Comparison of ENCODE assay signal across 8 mouse cellular contexts in genomic region chr4:107422176-107422575, GRCm38 (mm10). TPM values are rescaled to one million over a fixed set of nuclear protein-coding genes. Genes with fewer than 3 reads are reported as not detected.
A peak's percentile ranks its signal among the peaks of the same experiment; 100 is the strongest.
DNase-seq lines count a peak whose midpoint lies in the region; ATAC-seq and TF ChIP-seq lines count a peak whose summit lies in the region.

No protein-coding gene starts in this region.

- TF ChIP-seq CTCF in intestine, postnatal 0 days (IDR thresholded peaks at IDR 0.05; ENCODE audit: low read depth), result peak; percentile 80

- peak; percentile 42 for DNase-seq in Muller cell, postnatal 12 days (ENCODE audit: inconsistent ontology term)
- peak; percentile 82 for DNase-seq in embryo, embryonic 11 days
- peak; percentile 56 for DNase-seq in kidney, adult 9 months
- peak; percentile 43 for DNase-seq in lung, postnatal 25 days (ENCODE audit: low spot score)
- DNase-seq in thymus, postnatal 14 days, result no peak
- DNase-seq in urinary bladder, adult 18-20 months (ENCODE audit: low spot score in 2 of 2), result no peak

- H3K4me1 ChIP-seq in intestine, postnatal 0 days (replicated peaks; ENCODE audit: control insufficient read depth, insufficient read depth, low read length), result no peaks in the 10 kb centered on the region
- no peaks in the 10 kb centered on the region for H3K4me1 ChIP-seq in intestine, embryonic 15.5 days (replicated peaks)

- ATAC-seq in intestine, postnatal 0 days, result no peak
- ATAC-seq in intestine, embryonic 15.5 days, result no peak

- no peak overlapping the region for H3K27ac ChIP-seq in intestine, postnatal 0 days (ENCODE audit: low read depth, low read length)
- H3K27ac ChIP-seq in intestine, embryonic 15.5 days, result no peak overlapping the region

- no peaks in the 10 kb centered on the region for H3K9me3 ChIP-seq in intestine, postnatal 0 days (ENCODE audit: control insufficient read depth)
- H3K9me3 ChIP-seq in intestine, embryonic 15.5 days, result no peaks in the 10 kb centered on the region

- no peak overlapping the region for H3K4me3 ChIP-seq in intestine, postnatal 0 days (ENCODE audit: low read depth, low read length)
- H3K4me3 ChIP-seq in intestine, embryonic 15.5 days (replicated peaks), result no peak overlapping the region

- H3K9ac ChIP-seq in intestine, postnatal 0 days (ENCODE audit: low read depth, low read length), result no peak overlapping the region
- no peak overlapping the region for H3K9ac ChIP-seq in intestine, embryonic 15.5 days

- H3K27me3 ChIP-seq in intestine, postnatal 0 days (replicated peaks; ENCODE audit: control insufficient read depth, insufficient read depth, low read length), result peaks cover 6% of the 10 kb centered on the region; the same call in 1 of the 2 replicates
- H3K27me3 ChIP-seq in intestine, embryonic 15.5 days (replicated peaks), result 0 out of 2 replicates have a peak, but pooled peaks cover 3% of the 10 kb centered on the region

- no peaks in the 10 kb centered on the region for H3K36me3 ChIP-seq in intestine, postnatal 0 days (ENCODE audit: control insufficient read depth, insufficient read depth)
- H3K36me3 ChIP-seq in intestine, embryonic 15.5 days, result 0 out of 2 replicates have a peak, but pooled peaks cover 3% of the 10 kb centered on the region

- no peak overlapping the region for H3K4me2 ChIP-seq in intestine, postnatal 0 days (replicated peaks; ENCODE audit: low read depth)
- no peak overlapping the region for H3K4me2 ChIP-seq in intestine, embryonic 15.5 days (replicated peaks)

- 18% methylated on average over 6 of the region's 6 CpGs for WGBS in intestine, postnatal 0 days
- WGBS in intestine, embryonic 15.5 days, result 19% methylated on average over 6 of the region's 6 CpGs

RNA-seq across cellular contexts. Expression of gene Glis1, which starts 12.2 kb away (rescaled TPM):
- polyA plus RNA-seq in intestine, postnatal 0 days (2015; fragmentation: Nextera tagmentation; extraction: Ambion mirVana), result 0.14 and 0.18 TPM in 2 replicates
- 0.78 and 0.85 TPM in 2 replicates for polyA plus RNA-seq in intestine, embryonic 15.5 days (2015; fragmentation: Nextera tagmentation; extraction: Ambion mirVana)

RNA-seq across cellular contexts. Expression of gene Ndc1, which starts 54.6 kb away (rescaled TPM):
- polyA plus RNA-seq in intestine, postnatal 0 days (2015; fragmentation: Nextera tagmentation; extraction: Ambion mirVana), result 7.0 and 7.4 TPM in 2 replicates
- polyA plus RNA-seq in intestine, embryonic 15.5 days (2015; fragmentation: Nextera tagmentation; extraction: Ambion mirVana), result 28.6 and 32.6 TPM in 2 replicates

Comparison
In these comparisons a context has a peak if more than half of its experiments do, and no peak if none do; other contexts are left out.
1. DNase-seq: peak in Muller cell, postnatal 12 days (single experiment), embryo, embryonic 11 days (single experiment), kidney, adult 9 months (single experiment) and lung, postnatal 25 days (single experiment); none in thymus, postnatal 14 days (single experiment) and urinary bladder, adult 18-20 months (0 of 2).